Mouse (Mus musculus): ENCODE measurements around the gene Ost4.

DNA sequence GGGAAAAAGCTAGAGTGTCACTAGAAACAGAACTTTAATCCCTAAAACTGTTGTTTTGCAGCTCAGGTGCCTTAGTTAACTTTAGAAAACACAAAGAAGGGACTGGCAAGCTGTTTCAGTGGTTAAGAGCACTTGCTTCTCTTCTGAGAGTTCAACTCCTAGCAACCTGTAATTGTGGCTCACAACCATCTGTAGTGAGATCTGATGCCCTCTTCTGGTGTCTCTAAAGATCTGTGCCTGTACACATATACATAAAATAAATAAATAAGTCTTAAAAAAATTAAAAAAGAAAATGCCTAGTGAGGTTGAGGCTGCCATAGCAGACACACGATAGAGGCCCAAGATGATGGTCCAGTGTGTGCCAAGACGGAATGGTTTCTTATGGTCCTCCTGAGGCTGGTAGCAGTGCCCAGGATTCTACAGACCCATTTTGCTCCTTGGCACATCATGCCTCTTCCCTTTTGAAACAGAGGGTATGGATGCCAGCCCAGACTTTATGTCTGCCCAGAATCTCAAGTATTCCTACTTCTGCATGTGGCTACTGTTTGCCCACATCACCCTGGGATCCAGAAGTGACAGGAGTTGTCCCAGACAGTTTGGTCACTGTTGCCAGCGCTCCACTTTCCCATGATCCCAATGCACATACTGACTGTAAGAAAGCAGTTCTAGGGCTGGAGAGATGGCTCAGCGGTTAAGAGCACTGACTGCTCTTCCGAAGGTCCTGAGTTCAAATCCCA, 27.3 kb upstream of the Ost4 start:
- no peak for TF ChIP-seq POLR2A (IDR thresholded peaks at IDR 0.05; ENCODE audit: control insufficient read depth in 1 of 2, insufficient read depth in 1 of 2, low read depth in 1 of 2, low read length in 2 of 2, poor library complexity in 1 of 2)
- no peak for TF ChIP-seq ZKSCAN1 (IDR thresholded peaks at IDR 0.05; ENCODE audit: low read depth, low read length)
- no peak for TF ChIP-seq MYC (IDR thresholded peaks at IDR 0.05; ENCODE audit: low read depth, low read length)
- TF ChIP-seq MAFK (IDR thresholded peaks at IDR 0.05; ENCODE audit: borderline replicate concordance, low read depth, low read length) = no peak
- peak in 1 of 3 experiments; percentile 34; a peak in 2 of 6 replicates for TF ChIP-seq CTCF (IDR thresholded peaks at IDR 0.05 in 2 of 3, conservative IDR thresholded peaks at IDR 0.05 in 1 of 3; ENCODE audit: control insufficient read depth in 1 of 3, insufficient read depth in 1 of 3, low read depth in 2 of 3, low read length in 3 of 3, poor library complexity in 1 of 3, severe bottlenecking in 1 of 3)
- TF ChIP-seq GABPA (IDR thresholded peaks at IDR 0.05; ENCODE audit: low read depth, low read length) = no peak
